Mouse (Mus musculus): ENCODE data around the gene Slc7a4. TPM values are rescaled to one million over a fixed set of nuclear protein-coding genes. Genes with fewer than 3 reads are reported as not detected.
"Not testable (repeated sequence)": the region's sequence is repeated elsewhere in the genome, so short reads cannot be mapped to it uniquely, and the experiment has no call there.

The Slc7a4 gene
- total and polyA plus RNA-seq, 3 experiments = 2.3 to 5.7 (median 2.9) TPM

DNA sequence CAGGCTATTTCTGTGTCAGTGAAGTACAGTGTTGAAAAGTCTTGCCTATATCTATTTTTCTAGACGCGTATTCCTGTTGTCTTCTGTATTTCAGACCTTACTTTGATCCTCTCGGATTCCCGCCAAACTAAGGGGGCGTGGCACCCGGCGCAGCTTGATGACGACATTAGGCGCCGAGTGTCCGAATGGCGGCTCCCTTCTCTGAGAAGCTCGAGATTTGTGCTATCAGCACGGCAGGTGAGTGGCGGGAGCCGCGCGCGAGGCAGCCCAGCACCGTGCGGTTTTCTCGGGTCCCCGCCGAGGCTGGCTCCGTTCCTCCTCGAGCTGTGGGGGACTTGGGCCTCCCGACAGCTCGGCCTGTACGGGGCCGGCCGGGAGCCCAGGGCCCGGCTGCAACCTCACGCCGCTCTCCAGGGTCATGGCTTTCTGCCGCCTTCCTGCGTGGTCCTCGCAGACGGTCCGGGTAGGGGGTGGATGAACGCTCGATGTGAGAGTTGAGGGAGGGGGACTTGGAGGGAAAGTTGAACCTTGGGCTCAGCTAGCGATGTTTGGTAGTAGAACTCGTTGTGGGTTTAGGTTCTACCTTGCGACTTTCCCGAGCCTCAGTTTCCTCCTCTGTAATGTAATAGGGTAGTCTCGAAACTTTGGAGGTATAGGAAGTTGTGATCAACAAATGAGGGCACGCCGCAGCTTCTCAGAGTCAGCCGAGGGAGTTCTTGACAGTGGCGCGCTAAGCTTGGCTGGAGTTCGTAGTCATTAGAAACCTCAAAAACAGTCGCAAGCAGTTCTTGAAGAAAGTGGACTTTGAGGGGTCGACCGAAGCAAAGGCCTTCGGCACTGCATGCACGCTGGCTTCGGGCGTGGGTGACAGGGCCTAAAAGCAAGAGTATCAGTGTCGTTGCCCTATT, 36.4 kb upstream of the Slc7a4 start, which contains the start of gene Smpd4:
Smpd4 (plus strand) TSS at position 157 of the 908 bp plus-strand sequence.
- Histone ChIP-seq H3K36me3 (ENCODE audit: control insufficient read depth, insufficient read depth, low read length) (no peaks in the 10 kb centered on the region), H3K4me1 (ENCODE audit: control insufficient read depth, insufficient read depth, low read length) (no peaks in the 10 kb centered on the region), H3K4me3 (peak within 1 kb of the TSS; percentile 99), H3K27me3 (ENCODE audit: control insufficient read depth, insufficient read depth, low read length) (no peaks in the 10 kb centered on the region), H3K79me2 (replicated peaks; ENCODE audit: control insufficient read depth, insufficient read depth, low read length) (no peaks in the 10 kb centered on the region), H3K9ac (ENCODE audit: low read depth, low read length) (peak within 1 kb of the TSS; percentile 86), H3K27ac (peak within 1 kb of the TSS; percentile 36)
- DNase-seq = peak; percentile 88 to 96
- WGBS = 2% methylated on average over 60 of the region's 60 CpGs
- TF ChIP-seq POLR2A (IDR thresholded peaks at IDR 0.05; ENCODE audit: insufficient read depth, low read depth, low read length) (0 out of 2 replicates have a peak, but pooled peaks have one; percentile 23), CTCF (IDR thresholded peaks at IDR 0.05) (no peak)
- intact Hi-C loops (cut with DNase I) = loop anchor here (5.0 kb wide), 1 partner anchor 108 kb away; no protein-coding TSS in a partner anchor

DNA sequence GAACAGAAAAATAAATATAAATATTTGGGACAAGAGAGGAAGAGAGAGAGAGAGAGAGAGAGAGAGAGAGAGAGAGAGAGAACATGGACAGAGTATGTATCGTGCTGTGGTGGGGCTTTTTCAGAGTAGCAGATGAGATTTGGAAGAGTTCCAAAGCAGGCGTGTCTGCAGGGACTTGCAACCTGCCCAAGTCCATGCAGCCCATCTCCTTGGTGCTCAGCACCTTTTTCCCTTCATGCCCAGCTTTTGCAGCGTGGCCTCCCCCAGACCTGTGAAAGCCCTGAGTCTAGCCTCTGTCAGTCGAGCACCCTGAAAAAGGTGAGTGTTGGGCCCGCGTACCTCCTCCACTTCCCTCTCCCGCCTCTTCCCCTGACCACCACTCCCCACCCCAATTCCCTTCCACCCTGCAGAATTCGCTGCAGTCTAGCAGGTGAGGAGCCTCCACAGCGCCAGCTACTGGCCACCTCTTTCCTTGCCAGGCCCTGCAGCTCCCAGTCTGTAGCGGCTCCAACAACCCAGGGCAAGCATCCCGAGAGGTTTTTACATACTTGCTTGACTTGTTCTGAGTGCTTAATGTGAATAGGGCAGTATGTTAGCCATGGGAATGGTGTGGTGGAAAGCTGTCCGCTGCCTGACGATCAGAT, 35.0 kb upstream of the Slc7a4 start:
- WGBS = 16% methylated on average over 13 of the region's 13 CpGs
- DNase-seq = peak; percentile 34 to 46
- intact Hi-C loops (cut with DNase I) = loop anchor here (5.0 kb wide), 1 partner anchor 109 kb away; no protein-coding TSS in a partner anchor

GRCm38 (mm10) chr16:17616212-17616611, 33.2 kb upstream of the Slc7a4 start:
- TF ChIP-seq POLR2A (IDR thresholded peaks at IDR 0.05; ENCODE audit: insufficient read depth, low read depth, low read length) = no peak
- no peak for TF ChIP-seq EP300 (IDR thresholded peaks at IDR 0.05; ENCODE audit: insufficient read depth, low read depth, low read length)
- no peak for TF ChIP-seq CTCF (IDR thresholded peaks at IDR 0.05)
- DNase-seq = no peak
- WGBS = 73% methylated on average over 5 of the region's 5 CpGs
- no peaks in the 10 kb centered on the region for H3K36me3 ChIP-seq (ENCODE audit: control insufficient read depth, insufficient read depth, low read length)
- intact Hi-C loops (cut with DNase I) = loop anchor here (5.0 kb wide), 1 partner anchor 111 kb away; no protein-coding TSS in a partner anchor
- H3K79me2 ChIP-seq (replicated peaks; ENCODE audit: control insufficient read depth, insufficient read depth, low read length) = no peaks in the 10 kb centered on the region
- no peaks in the 10 kb centered on the region for H3K4me1 ChIP-seq (ENCODE audit: control insufficient read depth, insufficient read depth, low read length)
- H3K4me3 ChIP-seq = no peak overlapping the region
- no peaks in the 10 kb centered on the region for H3K27me3 ChIP-seq (ENCODE audit: control insufficient read depth, insufficient read depth, low read length)
- H3K9ac ChIP-seq (ENCODE audit: low read depth, low read length) = no peak overlapping the region
- no peak overlapping the region for H3K27ac ChIP-seq

More for the DNA sequence above, 35.0 kb upstream of the Slc7a4 start:
- Histone ChIP-seq H3K27me3 (ENCODE audit: control insufficient read depth, insufficient read depth, low read length) (no peaks in the 10 kb centered on the region), H3K9ac (ENCODE audit: low read depth, low read length) (no peak overlapping the region), H3K27ac (no peak overlapping the region), H3K36me3 (ENCODE audit: control insufficient read depth, insufficient read depth, low read length) (no peaks in the 10 kb centered on the region), H3K79me2 (replicated peaks; ENCODE audit: control insufficient read depth, insufficient read depth, low read length) (no peaks in the 10 kb centered on the region), H3K4me3 (no peak overlapping the region), H3K4me1 (ENCODE audit: control insufficient read depth, insufficient read depth, low read length) (no peaks in the 10 kb centered on the region)
- TF ChIP-seq POLR2A (IDR thresholded peaks at IDR 0.05; ENCODE audit: insufficient read depth, low read depth, low read length) (no peak), CTCF (IDR thresholded peaks at IDR 0.05) (peak; percentile 70)

DNA sequence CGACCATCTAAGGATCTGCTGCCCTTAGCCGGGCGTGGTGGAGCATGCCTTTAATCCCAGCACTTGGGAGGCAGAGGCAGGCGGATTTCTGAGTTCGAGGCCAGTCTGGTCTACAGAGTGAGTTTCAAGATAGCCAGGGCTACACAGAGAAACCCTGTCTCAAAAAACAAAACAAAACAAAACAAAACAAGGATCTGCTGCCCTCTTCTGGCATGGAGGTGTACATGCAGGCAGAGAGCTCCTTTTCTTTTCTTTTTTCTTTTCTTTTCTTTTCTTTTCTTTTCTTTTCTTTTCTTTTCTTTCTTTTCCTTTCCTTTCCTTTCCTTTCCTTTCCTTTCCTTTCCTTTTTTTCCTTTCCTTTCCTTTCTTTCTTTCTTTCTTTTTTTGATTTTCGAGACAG, 31.7 kb upstream of the Slc7a4 start:
- not testable (repeated sequence) for H3K27me3 ChIP-seq (ENCODE audit: control insufficient read depth, insufficient read depth, low read length); DNase-seq; H3K27ac ChIP-seq; H3K79me2 ChIP-seq (replicated peaks; ENCODE audit: control insufficient read depth, insufficient read depth, low read length); H3K36me3 ChIP-seq (ENCODE audit: control insufficient read depth, insufficient read depth, low read length); H3K4me3 ChIP-seq; H3K9ac ChIP-seq (ENCODE audit: low read depth, low read length); H3K4me1 ChIP-seq (ENCODE audit: control insufficient read depth, insufficient read depth, low read length)
- intact Hi-C loops (cut with DNase I) = loop anchor here (1.0 to 5.0 kb wide), 3 partner anchors 56 to 212 kb away; no protein-coding TSS in a partner anchor
- peak; percentile 75 for TF ChIP-seq CTCF (IDR thresholded peaks at IDR 0.05)
- whole genome bisulfite sequencing = 81% methylated on average over 6 of the region's 6 CpGs

- H3K27ac ChIP-seq = no peak overlapping the region
- intact Hi-C loops (cut with DNase I) = no loop called here
- no peak for DNase-seq
- H3K4me1 ChIP-seq (ENCODE audit: control insufficient read depth, insufficient read depth, low read length) = no peaks in the 10 kb centered on the region
- no peak overlapping the region for H3K9ac ChIP-seq (ENCODE audit: low read depth, low read length)
- 63% methylated on average over 4 of the region's 4 CpGs for WGBS
- no peaks in the 10 kb centered on the region for H3K36me3 ChIP-seq (ENCODE audit: control insufficient read depth, insufficient read depth, low read length)
- H3K27me3 ChIP-seq (ENCODE audit: control insufficient read depth, insufficient read depth, low read length) = no peaks in the 10 kb centered on the region
- TF ChIP-seq POLR2A (IDR thresholded peaks at IDR 0.05; ENCODE audit: insufficient read depth, low read depth, low read length) (no peak), CTCF (IDR thresholded peaks at IDR 0.05) (no peak), EP300 (IDR thresholded peaks at IDR 0.05; ENCODE audit: insufficient read depth, low read depth, low read length) (no peak)
- no peaks in the 10 kb centered on the region for H3K79me2 ChIP-seq (replicated peaks; ENCODE audit: control insufficient read depth, insufficient read depth, low read length)
- H3K4me3 ChIP-seq = no peak overlapping the region
These were observed 28.4 kb upstream of the Slc7a4 start for GRCm38 (mm10) chr16:17611383-17611782.

DNA sequence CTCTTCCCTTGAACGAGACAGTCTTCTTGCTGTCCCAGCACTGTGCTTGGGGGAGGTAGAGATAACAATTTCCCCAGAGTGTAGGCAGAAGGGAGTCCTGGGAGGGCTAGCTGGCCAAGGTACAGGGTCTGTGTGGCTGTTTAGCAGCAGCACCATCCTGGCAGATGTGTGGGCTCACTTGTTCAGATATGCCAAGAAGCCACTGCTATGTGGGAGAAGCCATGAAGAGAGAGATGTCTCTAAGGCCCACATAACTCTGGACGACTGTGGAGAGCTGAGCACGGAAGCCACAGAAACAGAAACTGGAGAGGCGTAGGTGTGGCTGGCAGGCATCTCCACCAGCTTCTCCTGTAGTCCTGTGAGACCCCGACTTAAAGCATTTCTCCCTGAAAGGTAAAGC, 22.7 kb upstream of the Slc7a4 start:
- H3K27ac ChIP-seq = no peak overlapping the region
- H3K27me3 ChIP-seq (ENCODE audit: control insufficient read depth, insufficient read depth, low read length) = no peaks in the 10 kb centered on the region
- intact Hi-C loops (cut with DNase I) = no loop called here
- H3K9ac ChIP-seq (ENCODE audit: low read depth, low read length) = no peak overlapping the region
- no peak for TF ChIP-seq CTCF (IDR thresholded peaks at IDR 0.05)
- TF ChIP-seq EP300 (IDR thresholded peaks at IDR 0.05; ENCODE audit: insufficient read depth, low read depth, low read length) = no peak
- no peak for TF ChIP-seq POLR2A (IDR thresholded peaks at IDR 0.05; ENCODE audit: insufficient read depth, low read depth, low read length)
- H3K4me1 ChIP-seq (ENCODE audit: control insufficient read depth, insufficient read depth, low read length) = no peaks in the 10 kb centered on the region
- DNase-seq = no peak
- WGBS = 65% methylated on average over 5 of the region's 5 CpGs
- no peaks in the 10 kb centered on the region for H3K36me3 ChIP-seq (ENCODE audit: control insufficient read depth, insufficient read depth, low read length)
- H3K4me3 ChIP-seq = no peak overlapping the region
- no peaks in the 10 kb centered on the region for H3K79me2 ChIP-seq (replicated peaks; ENCODE audit: control insufficient read depth, insufficient read depth, low read length)
